10 mouse cellular contexts compared by ENCODE assay signal in the genomic region with DNA sequence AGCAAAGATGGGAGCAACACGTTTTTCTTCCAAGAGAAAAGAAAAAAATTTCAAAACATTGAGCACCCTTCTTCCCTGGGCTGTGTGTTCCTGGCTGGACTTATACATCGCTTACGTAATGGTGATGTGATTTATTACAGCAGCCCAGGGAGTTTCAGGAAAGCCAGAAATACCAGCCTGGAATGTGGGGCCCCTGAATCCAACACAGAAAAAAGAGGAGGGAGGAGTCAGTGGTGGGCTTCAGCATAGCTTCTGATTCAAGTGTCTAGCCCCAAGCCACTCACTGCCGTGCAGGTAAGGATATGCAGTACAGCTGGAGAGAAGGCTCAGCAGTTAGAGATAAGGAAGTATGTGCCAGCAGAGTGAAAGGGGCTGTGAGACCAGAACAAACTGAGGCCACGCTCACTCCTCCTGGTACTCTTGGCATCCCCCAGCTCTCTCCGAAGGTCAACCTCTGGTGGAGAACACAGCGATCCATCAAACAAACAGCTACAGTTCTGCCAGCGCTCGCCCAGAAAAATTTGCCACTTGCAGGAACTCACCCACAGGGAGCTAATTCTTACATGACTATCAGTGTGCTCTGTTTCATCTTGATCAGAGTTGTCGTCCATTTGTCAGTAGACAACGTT.
A peak's percentile ranks its signal among the peaks of the same experiment; 100 is the strongest.
DNase-seq lines count a peak whose midpoint lies in the region; ATAC-seq and TF ChIP-seq lines count a peak whose summit lies in the region.
"Had no signal": no experiment of that assay in that cellular context is flagged by ENCODE, and none has a peak within 500 bp of the region (broad histone marks: within the 10 kb centered on the region; RNA-seq: fewer than 3 reads in every experiment).

No protein-coding gene starts in this region.

- peak; percentile 65 for DNase-seq in kidney, postnatal 0 days (ENCODE audit: low spot score)
- DNase-seq in kidney, postnatal 10 days: no peak
- DNase-seq in embryo, embryonic 10 days (ENCODE audit: low spot score): peak; percentile 58
- DNase-seq in limb, embryonic 11.5 days (ENCODE audit: low spot score): peak; percentile 56
- no peak for DNase-seq in stomach, postnatal 0 days (ENCODE audit: low spot score)
- no peak for DNase-seq in thymus, postnatal 14 days
- DNase-seq in layer of hippocampus, postnatal 36 days: no peak
- DNase-seq in spleen, postnatal 10 days (ENCODE audit: low spot score in 2 of 2): no peak
- DNase-seq: liver, embryonic 13.5 days had no signal

- H3K9me3 ChIP-seq in kidney, postnatal 0 days (replicated peaks; ENCODE audit: low read length): no peaks in the 10 kb centered on the region
- no peaks in the 10 kb centered on the region for H3K9me3 ChIP-seq in limb, embryonic 11.5 days (ENCODE audit: control insufficient read depth, low read length)
- H3K9me3 ChIP-seq in stomach, postnatal 0 days (ENCODE audit: control insufficient read depth, low read length): no peaks in the 10 kb centered on the region
- H3K9me3 ChIP-seq: embryonic facial prominence, embryonic 12.5 days; liver, embryonic 13.5 days had no signal

- ATAC-seq in kidney, postnatal 0 days (replicated peaks; ENCODE audit: low FRiP score, low read depth): no peak
- 0 out of 2 replicates have a peak, but pooled peaks have one; percentile 47 for ATAC-seq in limb, embryonic 11.5 days (ENCODE audit: insufficient number of reproducible peaks, low FRiP score, low TSS enrichment, low read depth)
- ATAC-seq in stomach, postnatal 0 days (ENCODE audit: low FRiP score, low TSS enrichment): peak; percentile 54; the same call in 1 of the 2 replicates

- no peak overlapping the region for H3K27ac ChIP-seq in kidney, postnatal 0 days
- H3K27ac ChIP-seq in limb, embryonic 11.5 days (replicated peaks; ENCODE audit: low read depth, low read length): no peak overlapping the region
- H3K27ac ChIP-seq in stomach, postnatal 0 days (replicated peaks): no peak overlapping the region
- H3K27ac ChIP-seq: embryonic facial prominence, embryonic 12.5 days; liver, embryonic 13.5 days had no signal

- H3K9ac ChIP-seq in kidney, postnatal 0 days (ENCODE audit: low read depth, low read length): no peak overlapping the region
- no peak overlapping the region for H3K9ac ChIP-seq in limb, embryonic 11.5 days (ENCODE audit: low read length)
- no peak overlapping the region for H3K9ac ChIP-seq in stomach, postnatal 0 days (ENCODE audit: low read length)
- H3K9ac ChIP-seq: embryonic facial prominence, embryonic 12.5 days; liver, embryonic 13.5 days had no signal

- TF ChIP-seq EP300 in stomach, postnatal 0 days (optimal IDR thresholded peaks at IDR 0.05): no peak

- no peak overlapping the region for H3K4me2 ChIP-seq in kidney, postnatal 0 days (ENCODE audit: low read length)
- H3K4me2 ChIP-seq in limb, embryonic 11.5 days (ENCODE audit: low read depth, severe bottlenecking): no peak overlapping the region
- no peak overlapping the region for H3K4me2 ChIP-seq in stomach, postnatal 0 days (replicated peaks; ENCODE audit: low read depth)
- H3K4me2 ChIP-seq: embryonic facial prominence, embryonic 12.5 days; liver, embryonic 13.5 days had no signal

- H3K4me1 ChIP-seq in kidney, postnatal 0 days (replicated peaks; ENCODE audit: insufficient read depth, low read length): no peaks in the 10 kb centered on the region
- H3K4me1 ChIP-seq in limb, embryonic 11.5 days (ENCODE audit: control insufficient read depth, insufficient read depth, low read length): peaks cover 14% of the 10 kb centered on the region; the same call in 1 of the 2 replicates
- 0 out of 2 replicates have a peak, but pooled peaks cover 2% of the 10 kb centered on the region for H3K4me1 ChIP-seq in stomach, postnatal 0 days (replicated peaks; ENCODE audit: control insufficient read depth, insufficient read depth)
- H3K4me1 ChIP-seq: liver, embryonic 13.5 days had no signal

- no peak for TF ChIP-seq CTCF in kidney, postnatal 0 days (IDR thresholded peaks at IDR 0.05; ENCODE audit: low read depth)
- TF ChIP-seq CTCF in stomach, postnatal 0 days (IDR thresholded peaks at IDR 0.05; ENCODE audit: low read depth): no peak

- H3K27me3 ChIP-seq in kidney, postnatal 0 days (ENCODE audit: insufficient read depth, low read length): no peaks in the 10 kb centered on the region
- H3K27me3 ChIP-seq in limb, embryonic 11.5 days (ENCODE audit: control insufficient read depth, insufficient read depth, low read length): no peaks in the 10 kb centered on the region
- H3K27me3 ChIP-seq in stomach, postnatal 0 days (ENCODE audit: control insufficient read depth, insufficient read depth, low read length): no peaks in the 10 kb centered on the region
- H3K27me3 ChIP-seq: embryonic facial prominence, embryonic 12.5 days; liver, embryonic 13.5 days had no signal

- 18% methylated on average over 11 of the region's 11 CpGs for WGBS in kidney, postnatal 0 days
- 40% methylated on average over 11 of the region's 11 CpGs for WGBS in limb, embryonic 11.5 days
- 27% methylated on average over 11 of the region's 11 CpGs for WGBS in stomach, postnatal 0 days

- no peaks in the 10 kb centered on the region for H3K36me3 ChIP-seq in kidney, postnatal 0 days (ENCODE audit: insufficient read depth, low read length)
- no peaks in the 10 kb centered on the region for H3K36me3 ChIP-seq in limb, embryonic 11.5 days (ENCODE audit: control insufficient read depth, insufficient read depth, low read length)
- H3K36me3 ChIP-seq in stomach, postnatal 0 days (ENCODE audit: control insufficient read depth, insufficient read depth, low read length): no peaks in the 10 kb centered on the region
- H3K36me3 ChIP-seq: embryonic facial prominence, embryonic 12.5 days; liver, embryonic 13.5 days had no signal

- H3K4me3 ChIP-seq in kidney, postnatal 0 days (replicated peaks; ENCODE audit: low read depth, low read length): no peak overlapping the region
- H3K4me3 ChIP-seq in limb, embryonic 11.5 days (ENCODE audit: low read depth, low read length): no peak overlapping the region
- no peak overlapping the region for H3K4me3 ChIP-seq in stomach, postnatal 0 days (ENCODE audit: low read depth, low read length)
- H3K4me3 ChIP-seq: embryonic facial prominence, embryonic 12.5 days; liver, embryonic 13.5 days had no signal

Comparison
In these comparisons a context has a peak if more than half of its experiments do, and no peak if none do; other contexts are left out.
1. DNase-seq: peak in kidney, postnatal 0 days (single experiment), embryo, embryonic 10 days (single experiment) and limb, embryonic 11.5 days (single experiment); none in kidney, postnatal 10 days (single experiment), stomach, postnatal 0 days (single experiment), thymus, postnatal 14 days (single experiment), layer of hippocampus, postnatal 36 days (0 of 2) and spleen, postnatal 10 days (0 of 2).